Mouse (Mus musculus) cerebellum, postnatal 10 days (tissue): ENCODE measurements at regions not wholly inside any gene's neighbourhood (a gene's known extent, or its start where the extent isn't known, plus 50 kb on each side); places are given as distances from the start of the nearest gene placed in this dataset.

Experiments used
- DNase-seq, 2 experiments: peaks; one replicate each; pipeline ENCODE4 v3.0.0; 2021; ENCODE audit warnings: mixed read lengths in 2 of 2

GRCm38 (mm10) chr3:42661956-42662355 is 919.5 kb downstream of the D3Ertd751e start:
- no peak for DNase-seq

GRCm38 (mm10) chr3:42676668-42677398 is 934.4 kb downstream of the D3Ertd751e start:
- no peak for DNase-seq

GRCm38 (mm10) chr3:42694726-42695125 is 952.3 kb downstream of the D3Ertd751e start:
- no peak for DNase-seq

GRCm38 (mm10) chr3:42738910-42739309 is 996.5 kb downstream of the D3Ertd751e start:
- no peak for DNase-seq

- DNase-seq, result no peak
Observed at GRCm38 (mm10) chr3:42753130-42753529, 1010.7 kb downstream of the D3Ertd751e start.

- DNase-seq, result no peak
Observed at GRCm38 (mm10) chr3:42757335-42757734, 1014.9 kb downstream of the D3Ertd751e start.

GRCm38 (mm10) chr3:42757830-42758385 is 1015.5 kb downstream of the D3Ertd751e start:
- DNase-seq, result no peak

GRCm38 (mm10) chr3:42762205-42762604 is 1019.8 kb downstream of the D3Ertd751e start:
- DNase-seq, result no peak

- DNase-seq, result no peak
Observed at GRCm38 (mm10) chr3:42783478-42783877, 1041.1 kb downstream of the D3Ertd751e start.

- DNase-seq, result no peak
Observed at GRCm38 (mm10) chr3:42784203-42784602, 1041.8 kb downstream of the D3Ertd751e start.

- no peak for DNase-seq
Observed at GRCm38 (mm10) chr3:42790415-42790814, 1048.0 kb downstream of the D3Ertd751e start.

- DNase-seq, result no peak
Observed at GRCm38 (mm10) chr3:42791878-42792277, 1049.5 kb downstream of the D3Ertd751e start.

GRCm38 (mm10) chr3:42830456-42830855 is 1088.0 kb downstream of the D3Ertd751e start:
- DNase-seq, result peak in 1 of 2 experiments; percentile 2

- no peak for DNase-seq
Observed at GRCm38 (mm10) chr3:42867370-42867769, 1125.0 kb downstream of the D3Ertd751e start.

GRCm38 (mm10) chr3:42878972-42879371 is 1136.6 kb downstream of the D3Ertd751e start:
- no peak for DNase-seq

GRCm38 (mm10) chr3:42884481-42884880 is 1142.1 kb downstream of the D3Ertd751e start:
- DNase-seq, result no peak

- peak; percentile 59 to 64 for DNase-seq
Observed at GRCm38 (mm10) chr3:42892016-42892699, 1149.7 kb downstream of the D3Ertd751e start.

- DNase-seq, result no peak
Observed at GRCm38 (mm10) chr3:42895787-42896186, 1153.4 kb downstream of the D3Ertd751e start.

- DNase-seq, result no peak
Observed at GRCm38 (mm10) chr3:42897936-42898335, 1155.5 kb downstream of the D3Ertd751e start.

- DNase-seq, result no peak
Observed at GRCm38 (mm10) chr3:42898934-42899333, 1156.5 kb downstream of the D3Ertd751e start.

GRCm38 (mm10) chr3:42900984-42901383 is 1158.6 kb downstream of the D3Ertd751e start:
- DNase-seq, result no peak

GRCm38 (mm10) chr3:42906246-42906645 is 1163.8 kb downstream of the D3Ertd751e start:
- no peak for DNase-seq

GRCm38 (mm10) chr3:42908404-42908803 is 1166.0 kb downstream of the D3Ertd751e start:
- DNase-seq, result peak; percentile 42 to 62

- DNase-seq, result no peak
Observed at GRCm38 (mm10) chr3:42915146-42915545, 1172.7 kb downstream of the D3Ertd751e start.
